Mouse (Mus musculus): ENCODE measurements around the gene Sgca. TPM values are rescaled to one million over a fixed set of nuclear protein-coding genes. Genes with fewer than 3 reads are reported as not detected.
"Not testable (repeated sequence)": the region's sequence is repeated elsewhere in the genome, so short reads cannot be mapped to it uniquely, and the experiment has no call there.

The Sgca gene
- total RNA-seq, 2 experiments from 2014 or later, result 0.44 TPM; not detected in 1

DNA sequence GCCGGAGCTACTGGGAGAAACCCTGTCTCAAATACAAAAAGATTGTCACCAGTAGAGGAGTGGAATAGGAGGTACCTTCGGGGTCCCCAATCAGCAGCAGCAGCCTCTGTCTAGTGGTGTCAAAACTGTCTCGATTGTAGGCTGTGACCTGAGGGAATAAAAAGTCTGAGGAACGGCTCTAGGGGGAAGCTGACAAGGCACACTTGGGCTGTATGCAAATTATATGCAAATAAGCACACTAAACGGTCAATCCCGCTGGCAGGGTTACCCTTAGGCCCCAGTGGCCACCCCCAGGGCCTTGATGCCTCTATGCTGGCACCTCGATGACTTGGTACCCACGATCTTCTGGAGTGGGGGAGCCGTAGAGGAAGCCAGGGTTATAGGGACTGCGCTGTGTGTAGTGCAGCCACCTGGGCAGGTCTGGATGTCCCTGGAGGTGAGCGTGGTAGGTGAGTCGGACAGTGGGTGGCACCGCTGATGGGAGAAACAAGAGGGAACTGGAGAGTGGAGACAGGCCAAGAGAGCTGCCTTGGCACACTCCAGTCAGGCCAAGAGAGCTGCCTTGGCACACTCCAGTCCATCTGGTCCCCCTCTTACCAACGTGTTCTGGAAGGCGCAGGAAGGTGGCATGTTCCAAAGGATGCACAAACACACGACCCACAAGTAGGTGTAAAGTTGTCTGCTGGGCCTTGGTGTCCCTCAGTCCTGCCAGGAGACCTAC lies 4.1 kb downstream of the Sgca start:
- H3K4me3 ChIP-seq, result no peak overlapping the region
- TF ChIP-seq CTCF (conservative IDR thresholded peaks at IDR 0.05), result no peak
- no peak overlapping the region for H3K27ac ChIP-seq
- no peak for DNase-seq (ENCODE audit: low spot score in 2 of 2)

DNA sequence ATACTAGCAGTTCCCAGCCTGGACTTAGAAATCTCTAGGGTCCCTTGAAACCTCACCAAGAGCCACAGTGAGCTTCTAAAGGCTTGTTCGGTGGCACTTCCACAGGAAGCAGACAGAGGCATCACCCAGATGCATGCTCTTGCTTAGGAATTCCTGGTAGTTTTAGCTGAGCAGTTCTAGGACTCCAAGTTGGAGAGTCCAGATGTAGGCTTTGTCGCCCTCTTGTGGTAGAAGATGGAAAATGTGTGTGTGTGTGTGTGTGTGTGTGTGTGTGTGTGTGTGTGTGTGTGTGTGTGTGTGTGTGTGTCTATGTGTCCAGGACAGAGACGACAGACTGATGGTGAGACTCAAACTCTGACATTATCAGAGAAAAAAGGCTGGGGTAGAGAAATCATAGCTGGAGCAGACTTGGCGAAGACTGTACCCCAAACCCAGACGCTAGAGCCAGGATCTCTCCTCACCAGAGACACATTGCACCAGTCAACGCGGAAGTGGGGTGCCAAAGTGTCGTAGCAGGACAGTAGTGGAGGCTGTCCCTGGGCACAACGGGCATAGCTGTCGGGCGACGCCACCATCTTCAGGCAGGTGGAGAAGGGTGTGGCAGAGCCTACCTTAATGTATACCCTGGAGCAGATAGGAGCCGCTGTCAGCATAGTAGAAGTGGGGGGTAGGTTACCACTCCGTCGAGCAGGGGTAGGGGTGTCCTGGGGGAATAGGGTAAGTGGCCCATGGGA lies 5.8 kb downstream of the Sgca start:
- H3K27ac ChIP-seq, result no peak overlapping the region
- peak; percentile 76 for TF ChIP-seq CTCF (conservative IDR thresholded peaks at IDR 0.05)
- peak in 1 of 2 experiments; percentile 81 for DNase-seq (ENCODE audit: low spot score in 2 of 2)
- no peak overlapping the region for H3K4me3 ChIP-seq

DNA sequence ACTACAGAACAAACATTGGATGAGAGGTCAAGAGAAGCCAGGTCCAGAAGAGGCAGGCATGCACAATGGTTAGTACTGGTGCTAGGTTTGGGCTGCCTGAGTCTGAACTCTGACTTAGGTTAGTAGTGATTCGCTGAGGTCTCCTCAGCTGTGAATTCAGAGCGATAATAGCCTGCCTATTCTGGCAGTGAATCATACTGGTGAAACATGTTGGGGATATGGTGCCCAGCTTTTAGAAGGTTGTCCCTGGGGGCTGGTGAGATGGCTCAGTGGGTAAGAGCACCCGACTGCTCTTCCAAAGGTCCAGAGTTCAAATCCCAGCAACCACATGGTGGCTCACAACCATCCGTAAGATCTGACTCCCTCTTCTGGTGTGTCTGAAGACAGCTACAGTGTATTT lies 6.4 kb downstream of the Sgca start:
- not testable (repeated sequence) for H3K27ac ChIP-seq; H3K4me3 ChIP-seq; DNase-seq (ENCODE audit: low spot score in 2 of 2)

DNA sequence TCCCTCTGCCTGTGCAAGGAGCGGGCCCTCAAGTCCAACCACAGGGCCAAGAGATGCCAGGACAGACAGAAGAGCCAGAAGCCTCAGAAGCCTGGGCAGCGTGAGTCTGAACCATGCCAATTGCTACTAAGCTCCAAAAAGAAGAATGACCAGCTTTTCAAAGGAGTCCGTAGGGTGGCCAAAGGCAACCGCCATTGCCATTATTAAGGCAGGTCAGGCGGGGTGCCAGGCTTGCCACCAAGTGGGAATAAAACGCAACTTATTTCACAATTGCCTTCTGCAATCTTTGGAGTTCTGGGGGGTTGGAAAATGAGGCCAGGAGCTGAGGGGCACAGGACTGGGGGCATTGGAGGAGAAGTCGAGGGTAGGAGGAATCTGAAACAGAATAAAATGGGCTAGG lies 7.9 kb downstream of the Sgca start:
- TF ChIP-seq CTCF (conservative IDR thresholded peaks at IDR 0.05), result no peak
- H3K27ac ChIP-seq, result no peak overlapping the region
- no peak for DNase-seq (ENCODE audit: low spot score in 2 of 2)
- no peak overlapping the region for H3K4me3 ChIP-seq

DNA sequence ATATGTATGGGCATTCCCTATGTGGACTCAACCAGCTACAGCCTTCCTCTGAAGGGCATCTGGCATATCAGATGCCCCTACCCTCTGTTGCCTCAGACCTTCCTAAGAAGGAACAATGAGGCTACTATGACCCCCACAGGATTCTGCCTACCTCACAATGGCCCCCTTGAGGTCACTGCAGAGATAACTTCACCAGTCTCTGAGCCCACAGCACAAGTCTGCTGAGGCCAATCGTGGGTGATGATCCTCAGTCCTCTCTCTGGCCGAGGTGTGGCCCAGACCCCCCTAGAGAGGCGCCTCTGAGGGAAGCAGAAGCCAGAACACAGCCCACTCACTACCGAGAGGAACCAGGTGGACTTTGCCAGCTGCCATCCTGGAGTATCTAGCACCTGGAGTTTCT lies 8.7 kb downstream of the Sgca start, which contains the start of gene Hils1:
Hils1 (plus strand) TSS at position 175 of the 400 bp plus-strand sequence.
- TF ChIP-seq CTCF (conservative IDR thresholded peaks at IDR 0.05), result no peak; the same call in 1 of the 2 replicates
- no peak within 1 kb of the TSS for H3K4me3 ChIP-seq
- no peak within 1 kb of the TSS for H3K27ac ChIP-seq
- DNase-seq (ENCODE audit: low spot score in 2 of 2), result no peak

DNA sequence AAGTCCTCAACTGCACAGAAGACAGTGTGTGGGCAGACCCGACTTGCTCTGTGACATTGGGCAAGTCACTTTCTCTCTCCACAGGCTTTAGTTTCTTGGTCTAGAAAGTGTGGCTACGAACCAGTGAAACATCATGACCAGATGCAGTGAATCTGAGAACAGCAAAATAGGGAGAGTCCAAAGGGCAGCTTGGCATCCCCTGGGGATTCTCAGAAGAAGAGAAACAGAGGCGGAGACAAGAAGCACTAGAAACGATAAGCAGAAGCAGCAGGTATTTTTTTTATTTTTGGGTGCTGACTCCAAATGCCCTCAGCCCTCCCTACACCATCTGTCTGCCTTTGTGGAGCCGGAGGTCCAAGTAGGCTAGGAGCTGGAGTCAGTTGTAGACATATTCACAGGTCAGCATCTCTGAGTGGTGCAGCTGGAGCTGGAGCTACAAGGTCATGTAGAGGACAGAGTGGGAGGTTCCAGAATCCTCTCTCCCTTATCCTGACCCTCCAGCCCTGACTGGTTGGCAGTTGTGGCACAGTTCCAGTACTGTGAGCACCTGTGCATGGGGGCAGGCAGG lies 13.5 kb downstream of the Sgca start:
- no peak for DNase-seq (ENCODE audit: low spot score in 2 of 2)
- no peak overlapping the region for H3K4me3 ChIP-seq
- no peak for TF ChIP-seq CTCF (conservative IDR thresholded peaks at IDR 0.05)
- H3K27ac ChIP-seq, result no peak overlapping the region

DNA sequence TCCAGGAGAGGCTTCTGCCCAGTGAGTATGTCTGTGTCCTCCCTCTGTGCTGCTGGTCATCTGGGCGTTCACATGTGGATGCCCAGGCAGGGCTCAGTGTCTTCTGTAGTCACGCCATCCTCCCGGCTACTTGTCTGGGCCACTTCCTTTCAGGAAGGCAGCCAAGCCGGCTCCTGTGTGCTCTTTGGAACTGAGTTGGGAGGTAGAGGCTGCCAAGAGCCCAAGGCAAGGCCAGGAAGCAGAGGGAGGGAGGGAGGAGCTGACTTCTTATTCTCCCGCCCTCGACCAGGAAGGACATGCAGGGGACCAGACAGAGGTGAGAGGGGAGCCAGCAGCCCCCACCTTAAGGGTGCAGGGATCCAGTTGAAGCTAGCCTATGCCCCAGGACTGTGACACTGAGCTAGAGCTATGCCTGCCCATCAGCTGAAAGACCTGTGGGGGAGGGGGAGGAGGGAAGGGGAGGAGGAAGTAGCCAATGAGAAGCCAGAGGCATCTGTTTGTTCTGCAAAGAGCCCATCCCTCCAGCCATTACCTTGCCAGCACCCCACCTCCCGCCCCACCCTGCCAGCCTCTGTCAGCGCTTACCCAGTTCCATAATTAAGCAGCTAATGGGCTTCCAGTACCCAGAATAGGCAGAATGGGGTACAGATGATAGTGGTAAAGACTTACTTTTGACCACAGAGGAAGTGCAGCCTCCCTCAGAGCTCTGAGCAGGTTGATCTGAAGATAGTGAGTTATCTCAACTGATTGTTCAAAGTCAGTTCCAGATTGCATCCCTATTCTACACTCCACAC lies 17.9 kb downstream of the Sgca start:
- peak overlapping the region; percentile 43; the same call in 1 of the 2 replicates for H3K27ac ChIP-seq
- DNase-seq (ENCODE audit: low spot score in 2 of 2), result peak; percentile 41 to 52
- no peak for TF ChIP-seq CTCF (conservative IDR thresholded peaks at IDR 0.05)

DNA sequence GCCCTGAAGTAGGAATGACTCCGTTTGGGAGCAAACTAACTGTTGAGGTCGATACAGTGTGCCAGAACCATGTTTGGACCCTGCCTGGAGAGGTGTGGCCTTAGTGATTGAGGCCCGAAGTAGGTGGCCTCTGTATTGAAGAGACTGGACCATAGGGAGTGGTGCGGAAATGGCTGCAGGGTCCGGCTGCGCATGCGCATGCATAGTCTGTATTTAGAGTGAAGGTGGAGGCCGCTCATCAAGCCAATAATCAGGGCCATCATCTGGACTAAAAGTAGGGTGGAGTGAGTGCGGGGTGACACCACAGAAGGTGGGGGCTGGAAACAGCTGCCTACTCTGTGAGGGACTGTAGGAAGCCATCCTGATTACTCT lies 18.4 kb downstream of the Sgca start:
- H3K27ac ChIP-seq, result peak overlapping the region; percentile 43; the same call in 1 of the 2 replicates
- no peak for TF ChIP-seq CTCF (conservative IDR thresholded peaks at IDR 0.05)
- no peak for DNase-seq (ENCODE audit: low spot score in 2 of 2)
- no peak overlapping the region for H3K4me3 ChIP-seq

More for the DNA sequence above, 17.9 kb downstream of the Sgca start:
- no peak overlapping the region for H3K4me3 ChIP-seq

DNA sequence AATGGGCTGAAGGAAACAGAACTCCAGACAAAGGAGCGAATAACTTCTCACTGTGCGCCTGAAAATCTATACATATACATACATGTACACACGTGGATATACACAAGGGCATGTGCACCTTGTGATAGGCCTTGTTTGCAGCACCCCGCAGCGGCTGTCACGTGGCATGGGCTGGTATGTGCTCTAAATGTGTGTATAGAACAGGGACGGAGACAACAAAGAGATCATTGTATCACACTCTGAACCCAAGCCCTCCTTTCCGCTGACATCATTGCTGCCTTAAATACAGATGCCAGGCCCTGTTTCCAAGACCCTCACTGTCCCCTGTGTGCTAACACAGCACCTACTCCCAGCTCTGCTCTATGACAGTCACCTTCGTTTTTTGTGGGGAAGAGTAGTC lies 21.0 kb downstream of the Sgca start:
- Histone ChIP-seq H3K4me3 (no peak overlapping the region; the same call in 1 of the 2 replicates), H3K27ac (peak overlapping the region; percentile 43; the same call in 1 of the 2 replicates)
- no peak for DNase-seq (ENCODE audit: low spot score in 2 of 2)
- TF ChIP-seq CTCF (conservative IDR thresholded peaks at IDR 0.05), result no peak

DNA sequence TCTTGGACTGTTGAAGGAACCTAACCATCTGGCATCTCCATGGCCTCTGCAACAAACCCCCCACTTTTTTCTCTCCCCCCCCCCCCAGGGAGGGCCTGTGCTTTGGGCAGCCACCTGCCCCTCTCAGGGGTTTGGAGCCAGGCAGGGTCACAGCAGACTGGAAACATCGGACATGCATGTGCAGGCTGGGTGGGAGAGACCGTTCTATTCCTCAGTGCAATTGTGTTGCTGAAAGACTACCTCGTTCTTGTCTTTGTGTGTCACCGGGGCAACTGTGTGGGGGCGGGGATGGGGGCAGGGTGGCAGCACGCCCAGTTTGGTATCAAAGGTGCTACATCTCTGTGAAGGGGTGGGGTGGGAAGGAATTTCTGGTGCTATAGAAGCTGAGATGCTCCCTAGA lies 24.0 kb downstream of the Sgca start:
- Histone ChIP-seq H3K4me3 (no peak overlapping the region), H3K27ac (peak overlapping the region; percentile 75)
- no peak for TF ChIP-seq CTCF (conservative IDR thresholded peaks at IDR 0.05)
- DNase-seq (ENCODE audit: low spot score in 2 of 2), result no peak

DNA sequence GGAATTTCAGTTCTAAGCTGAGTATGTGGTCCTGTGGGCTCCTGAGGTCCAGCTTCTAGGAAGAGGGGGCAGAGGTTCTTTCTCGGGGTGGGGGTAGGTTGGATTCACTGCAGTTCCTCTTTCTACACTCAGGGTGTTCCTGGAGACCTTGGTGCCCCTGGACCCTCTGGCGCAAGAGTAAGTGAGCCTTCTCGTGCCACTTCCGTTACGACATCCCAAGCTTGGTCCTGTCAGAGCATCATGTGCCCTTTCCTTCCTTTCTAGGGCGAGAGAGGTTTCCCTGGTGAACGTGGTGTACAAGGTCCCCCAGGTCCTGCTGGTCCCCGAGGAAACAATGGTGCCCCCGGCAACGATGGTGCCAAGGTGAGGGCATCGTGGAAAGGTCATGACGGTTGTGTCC lies 30.9 kb downstream of the Sgca start:
- no peak for TF ChIP-seq CTCF (conservative IDR thresholded peaks at IDR 0.05)
- no peak for DNase-seq (ENCODE audit: low spot score in 2 of 2)
- no peak overlapping the region for H3K4me3 ChIP-seq
- no peak overlapping the region for H3K27ac ChIP-seq

DNA sequence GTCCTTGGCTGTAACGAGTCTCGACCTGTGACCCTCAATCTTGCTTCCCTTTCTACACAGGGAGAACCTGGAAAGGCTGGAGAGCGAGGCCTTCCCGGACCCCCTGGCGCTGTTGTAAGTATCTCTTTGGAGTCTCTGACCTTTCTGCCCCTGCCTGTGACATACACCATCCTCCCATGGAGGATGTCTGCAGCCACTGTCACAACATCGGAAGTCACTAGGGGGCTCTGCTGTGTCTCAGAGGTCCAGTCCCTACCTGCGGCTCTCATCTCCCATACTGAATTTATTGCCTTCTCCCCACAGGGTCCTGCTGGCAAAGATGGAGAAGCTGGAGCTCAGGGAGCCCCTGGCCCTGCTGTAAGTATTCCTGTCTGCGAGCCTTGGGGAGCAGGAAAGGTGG lies 31.8 kb downstream of the Sgca start:
- no peak for DNase-seq (ENCODE audit: low spot score in 2 of 2)
- peak; percentile 55 for TF ChIP-seq CTCF (conservative IDR thresholded peaks at IDR 0.05)
- Histone ChIP-seq H3K27ac (no peak overlapping the region), H3K4me3 (no peak overlapping the region)

DNA sequence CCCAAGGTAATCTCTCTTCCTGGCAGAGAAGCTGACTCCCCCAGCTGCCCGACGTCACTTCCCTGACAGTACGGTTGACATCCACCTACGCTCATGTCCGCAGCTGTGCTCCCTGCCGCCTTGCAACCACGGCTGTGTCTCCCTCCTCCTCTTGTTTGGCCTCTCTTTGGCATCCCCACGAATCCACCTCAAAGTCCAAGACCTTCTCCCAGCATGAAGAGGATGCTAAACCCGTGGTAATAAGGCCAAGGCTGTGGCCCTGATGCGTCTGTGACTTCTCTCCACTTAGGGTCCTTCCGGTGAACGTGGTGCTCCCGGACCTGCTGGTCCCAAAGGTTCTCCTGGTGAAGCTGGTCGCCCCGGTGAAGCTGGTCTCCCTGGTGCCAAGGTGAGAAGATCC lies 33.1 kb downstream of the Sgca start:
- DNase-seq (ENCODE audit: low spot score in 2 of 2), result no peak
- Histone ChIP-seq H3K27ac (no peak overlapping the region), H3K4me3 (no peak overlapping the region)
- no peak for TF ChIP-seq CTCF (conservative IDR thresholded peaks at IDR 0.05)
